Mouse (Mus musculus) erythroblast, embryonic 14.5 days (primary cell): ENCODE measurements around the gene Clcnkb. TPM values are rescaled to one million over a fixed set of nuclear protein-coding genes. Genes with fewer than 3 reads are reported as not detected.

Source experiments
- H3K27me3 ChIP-seq: 2 replicates; pipeline ENCODE4 v1.6.1; 2012; ENCODE audit warnings: inconsistent platforms; ENCODE audit not compliant: control insufficient read depth
- H3K36me3 ChIP-seq: 2 replicates; pipeline ENCODE4 v1.6.1; 2012; ENCODE audit warnings: mild to moderate bottlenecking, inconsistent platforms; ENCODE audit not compliant: control insufficient read depth
- H3K4me1 ChIP-seq: 2 replicates; pipeline ENCODE4 v1.6.1; 2012; ENCODE audit warnings: inconsistent platforms; ENCODE audit not compliant: control insufficient read depth
- H3K4me3 ChIP-seq: replicated peaks from 2 replicates; pipeline ENCODE3; 2012; ENCODE audit warnings: moderate library complexity, mild to moderate bottlenecking, inconsistent platforms
- H3K9me3 ChIP-seq: 2 replicates; pipeline ENCODE4 v1.6.1; 2012; ENCODE audit warnings: low read length, inconsistent platforms, mixed read lengths; ENCODE audit not compliant: control insufficient read depth
- GATA1 ChIP-seq: IDR thresholded peaks from 2 replicates; pipeline ENCODE4 v1.6.1; 2012; ENCODE audit warnings: low read length, inconsistent platforms, mixed read lengths
- TAL1 ChIP-seq: IDR thresholded peaks from 3 replicates; pipeline ENCODE4 v1.6.1; 2012; ENCODE audit warnings: low read length, inconsistent platforms, mixed read lengths
- polyA plus RNA-seq: library from polyadenylated mRNA; stranded (reverse); fragments of >175 nt; gene quantifications from 2 replicates; pipeline ENCODE4 v1.2.3, GENCODE M21; 2012

Clcnkb gene
- polyA plus RNA-seq, 1 experiment, result not detected

GRCm38 (mm10) chr4:141382406-141382805 is 33.4 kb downstream of the Clcnkb start:
- Histone ChIP-seq H3K9me3 (no peaks in the 10 kb centered on the region), H3K4me3 (no peak overlapping the region), H3K4me1 (no peaks in the 10 kb centered on the region), H3K27me3 (peaks cover 34% of the 10 kb centered on the region), H3K36me3 (no peaks in the 10 kb centered on the region)
- no peak for TF ChIP-seq TAL1
- TF ChIP-seq GATA1, result no peak

- Histone ChIP-seq H3K9me3 (no peaks in the 10 kb centered on the region), H3K4me3 (no peak overlapping the region), H3K27me3 (peaks cover 32% of the 10 kb centered on the region)
These were observed 36.1 kb downstream of the Clcnkb start for GRCm38 (mm10) chr4:141379674-141380073.

DNA sequence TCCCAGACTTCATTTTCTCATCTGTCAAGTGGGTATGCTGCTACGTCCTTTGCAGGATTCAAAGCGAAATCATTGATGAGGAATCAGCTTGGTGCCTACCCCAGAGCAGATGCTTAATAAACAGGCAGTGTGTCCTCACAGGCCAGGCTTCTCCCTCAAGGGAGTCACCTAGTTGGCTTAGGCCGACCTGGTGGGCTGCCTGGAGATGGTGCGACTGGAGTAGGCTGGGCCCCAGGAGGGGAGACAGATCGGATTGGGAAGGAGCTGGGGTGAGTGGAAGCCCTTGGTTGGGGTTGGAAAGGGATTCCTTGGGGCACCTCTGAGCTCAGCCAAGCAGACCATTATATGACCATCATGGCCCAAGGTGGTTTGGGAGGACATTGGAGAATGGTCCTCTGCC is 43.4 kb downstream of the Clcnkb start:
- no peaks in the 10 kb centered on the region for H3K36me3 ChIP-seq
- no peak for TF ChIP-seq GATA1
- H3K4me3 ChIP-seq, result no peak overlapping the region
- no peaks in the 10 kb centered on the region for H3K4me1 ChIP-seq
- H3K9me3 ChIP-seq, result no peaks in the 10 kb centered on the region
- peaks cover 16% of the 10 kb centered on the region for H3K27me3 ChIP-seq

More at GRCm38 (mm10) chr4:141379674-141380073, 36.1 kb downstream of the Clcnkb start:
- Histone ChIP-seq H3K36me3 (no peaks in the 10 kb centered on the region), H3K4me1 (no peaks in the 10 kb centered on the region)
- TF ChIP-seq TAL1, result no peak
- no peak for TF ChIP-seq GATA1

DNA sequence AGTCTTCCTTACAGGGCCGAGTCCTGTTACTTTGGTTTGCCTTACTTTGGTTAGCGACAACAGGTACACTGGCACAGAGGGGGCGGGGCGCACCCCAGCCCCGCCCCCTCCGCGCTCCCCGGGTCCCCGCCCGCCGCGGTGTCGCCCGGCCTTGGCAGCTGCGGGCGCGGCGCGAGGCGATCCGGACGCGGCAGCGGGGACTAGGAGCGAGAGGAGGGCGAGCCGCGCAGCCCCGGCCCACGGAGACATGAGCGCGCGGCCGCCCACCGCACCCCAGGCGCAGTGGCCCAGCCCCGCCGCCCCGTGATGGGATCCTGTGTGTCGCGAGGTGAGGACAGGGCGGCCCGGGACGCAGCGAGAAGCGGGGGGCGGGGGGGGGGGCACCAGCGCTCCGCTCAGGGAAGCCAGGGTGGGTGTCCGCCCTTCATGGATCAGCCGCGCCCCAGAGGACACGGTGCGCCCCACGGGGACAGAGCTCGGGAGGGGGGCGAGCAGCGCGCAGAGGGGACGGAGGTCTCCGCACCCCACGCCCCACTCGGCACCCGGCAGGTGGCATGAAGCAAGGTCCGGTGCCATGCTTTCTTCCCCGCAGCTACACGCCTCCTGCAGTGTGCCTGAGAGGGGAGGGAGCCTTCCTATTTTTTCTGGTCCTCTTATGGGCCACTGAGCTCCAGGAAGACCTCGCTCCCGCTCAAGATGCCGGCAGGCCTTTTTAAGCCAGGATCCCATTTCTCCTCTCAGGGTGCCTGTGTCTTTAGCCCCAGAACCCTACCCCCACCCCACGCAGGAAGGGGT is 47.6 kb downstream of the Clcnkb start, which contains the start of gene Fam131c:
Fam131c (plus strand) TSS at position 224 of the 795 bp plus-strand sequence.
- no peaks in the 10 kb centered on the region for H3K36me3 ChIP-seq

DNA sequence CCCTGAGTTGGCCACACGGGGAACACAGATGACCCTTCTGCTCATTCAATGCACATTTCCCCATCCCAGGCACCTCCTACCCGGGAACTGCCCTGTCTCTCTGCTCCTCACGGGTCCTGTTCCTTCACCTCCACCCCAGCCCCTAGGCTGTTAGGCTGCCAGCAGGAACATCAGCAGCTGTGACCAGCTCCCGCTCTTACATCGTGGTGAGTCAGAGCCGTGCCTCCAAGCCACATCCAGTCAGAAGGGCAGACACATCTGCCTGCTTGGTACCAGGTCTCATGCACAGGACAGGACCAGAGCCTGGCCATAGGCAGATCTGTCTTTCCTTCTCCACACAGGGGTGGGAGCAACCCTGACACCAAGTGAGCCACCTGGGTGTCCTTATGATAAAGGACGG is 49.9 kb downstream of the Clcnkb start:
- no peak overlapping the region for H3K4me3 ChIP-seq
- peaks cover 39% of the 10 kb centered on the region for H3K27me3 ChIP-seq
- H3K9me3 ChIP-seq, result no peaks in the 10 kb centered on the region
- H3K36me3 ChIP-seq, result no peaks in the 10 kb centered on the region
- TF ChIP-seq TAL1 (no peak), GATA1 (no peak)
- no peaks in the 10 kb centered on the region for H3K4me1 ChIP-seq

More for the DNA sequence above, 47.6 kb downstream of the Clcnkb start, which contains the start of gene Fam131c:
- H3K4me1 ChIP-seq, result no peaks in the 10 kb centered on the region
- TF ChIP-seq TAL1, result no peak
- no peak for TF ChIP-seq GATA1
- no peaks in the 10 kb centered on the region for H3K9me3 ChIP-seq
- H3K27me3 ChIP-seq, result peaks cover 37% of the 10 kb centered on the region
- H3K4me3 ChIP-seq, result no peak within 1 kb of the TSS

DNA sequence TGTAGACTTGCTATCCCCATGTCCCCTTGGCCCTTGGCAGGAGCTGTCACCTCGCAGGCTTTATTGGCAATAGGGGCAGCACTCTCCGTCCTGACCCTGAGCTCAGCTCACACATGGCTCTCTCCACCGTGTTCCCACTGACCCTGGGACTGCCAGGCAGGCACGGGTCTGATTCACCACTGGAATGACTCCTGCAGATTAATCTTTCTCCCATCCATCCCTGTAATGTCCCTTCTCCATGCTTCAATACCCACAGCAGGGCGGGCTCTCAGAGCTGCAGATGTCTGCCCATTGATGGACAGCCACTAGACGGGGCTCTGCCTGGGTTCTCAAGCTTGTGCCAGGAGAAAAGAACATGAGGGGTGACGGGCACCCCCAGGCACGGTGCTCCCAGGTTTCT is 50.7 kb downstream of the Clcnkb start:
- no peak overlapping the region for H3K4me3 ChIP-seq
- H3K36me3 ChIP-seq, result no peaks in the 10 kb centered on the region
- H3K9me3 ChIP-seq, result no peaks in the 10 kb centered on the region
- no peaks in the 10 kb centered on the region for H3K4me1 ChIP-seq
- TF ChIP-seq GATA1 (no peak), TAL1 (no peak)
- peaks cover 39% of the 10 kb centered on the region for H3K27me3 ChIP-seq

GRCm38 (mm10) chr4:141362937-141363548 is 52.8 kb downstream of the Clcnkb start:
- H3K27me3 ChIP-seq, result peaks cover 27% of the 10 kb centered on the region
- H3K4me1 ChIP-seq, result no peaks in the 10 kb centered on the region
- no peaks in the 10 kb centered on the region; the same call in 1 of the 2 replicates for H3K9me3 ChIP-seq
- TF ChIP-seq GATA1, result no peak
- no peak for TF ChIP-seq TAL1
- H3K36me3 ChIP-seq, result no peaks in the 10 kb centered on the region
- H3K4me3 ChIP-seq, result no peak overlapping the region

- Histone ChIP-seq H3K4me1 (no peaks in the 10 kb centered on the region), H3K4me3 (no peak overlapping the region), H3K36me3 (no peaks in the 10 kb centered on the region), H3K27me3 (peaks cover 8% of the 10 kb centered on the region), H3K9me3 (peaks cover 7% of the 10 kb centered on the region)
- TF ChIP-seq GATA1 (no peak), TAL1 (no peak)
These were observed 55.0 kb downstream of the Clcnkb start for GRCm38 (mm10) chr4:141360846-141361245.

GRCm38 (mm10) chr4:141359222-141359621 is 56.6 kb downstream of the Clcnkb start:
- Histone ChIP-seq H3K4me3 (no peak overlapping the region), H3K4me1 (no peaks in the 10 kb centered on the region), H3K36me3 (no peaks in the 10 kb centered on the region), H3K27me3 (0 out of 2 replicates have a peak, but pooled peaks cover 2% of the 10 kb centered on the region), H3K9me3 (peaks cover 7% of the 10 kb centered on the region)
- TF ChIP-seq TAL1, result no peak
- TF ChIP-seq GATA1, result no peak
